Mouse (Mus musculus) ES-Bruce4 (cell line): Measurements from ENCODE around the gene Ppp1r3e.

ENCODE experiments used
- CTCF ChIP-seq: IDR thresholded peaks from one replicate; pipeline ENCODE4 v1.8.1; 2011; ENCODE audit warnings: low read depth, low read length
- EP300 ChIP-seq: IDR thresholded peaks from 2 replicates; pipeline ENCODE4 v1.6.1; 2011; ENCODE audit warnings: low read depth, low read length; ENCODE audit not compliant: insufficient read depth
- POLR2A ChIP-seq: IDR thresholded peaks from one replicate; pipeline ENCODE4 v1.8.1; 2011; ENCODE audit warnings: low read length; ENCODE audit not compliant: insufficient read depth

GRCm38 (mm10) chr14:54877048-54877715 is at the start of gene Ppp1r3e:
- TF ChIP-seq POLR2A (no peak), CTCF (no peak), EP300 (no peak)
